Mouse (Mus musculus) embryonic fibroblast, embryonic 13.5 days (primary cell): ENCODE results near the gene Nmu. TPM values are rescaled to one million over a fixed set of nuclear protein-coding genes. Genes with fewer than 3 reads are reported as not detected.

Experiments
- H3K27ac ChIP-seq: 2 replicates; pipeline ENCODE4 v1.5.1; 2012; ENCODE audit warnings: low read length, control low read depth, inconsistent platforms; ENCODE audit not compliant: insufficient read depth
- H3K4me1 ChIP-seq: 2 replicates; pipeline ENCODE4 v1.6.1; 2011; ENCODE audit warnings: low read length; ENCODE audit not compliant: control insufficient read depth, insufficient read depth
- H3K4me3 ChIP-seq: 2 replicates; pipeline ENCODE4 v1.5.1; 2011; ENCODE audit warnings: mild to moderate bottlenecking, control low read depth, low read length; ENCODE audit not compliant: insufficient read depth
- CTCF ChIP-seq: IDR thresholded peaks from 2 replicates; pipeline ENCODE4 v1.5.1; 2011; ENCODE audit warnings: mild to moderate bottlenecking, control low read depth, low read length, moderate library complexity, borderline replicate concordance; ENCODE audit not compliant: insufficient read depth
- POLR2A ChIP-seq: IDR thresholded peaks from 2 replicates; pipeline ENCODE4 v1.6.1; 2011; ENCODE audit warnings: low read depth, mild to moderate bottlenecking, control low read depth, low read length, moderate library complexity
- polyA plus RNA-seq: library from polyadenylated mRNA; stranded (reverse); fragments of >200 nt; gene quantifications from 2 replicates; pipeline ENCODE4 v1.2.4, GENCODE M21; 2011; ENCODE audit warnings: low read depth; ENCODE audit not compliant: missing spikeins, insufficient read length

Gene Nmu
- polyA plus RNA-seq, 1 experiment, result not detected

GRCm38 (mm10) chr5:76321249-76322196, 42.1 kb downstream of the Nmu start:
- no peak overlapping the region for H3K27ac ChIP-seq
- H3K4me1 ChIP-seq, result no peaks in the 10 kb centered on the region
- TF ChIP-seq CTCF (no peak), POLR2A (no peak)
- H3K4me3 ChIP-seq, result no peak overlapping the region

GRCm38 (mm10) chr5:76308206-76308605, 55.4 kb downstream of the Nmu start:
- Histone ChIP-seq H3K4me1 (no peaks in the 10 kb centered on the region), H3K4me3 (no peak overlapping the region), H3K27ac (no peak overlapping the region)
- TF ChIP-seq CTCF (no peak), POLR2A (no peak)

GRCm38 (mm10) chr5:76306261-76306660, 57.3 kb downstream of the Nmu start:
- no peak overlapping the region for H3K4me3 ChIP-seq
- no peak overlapping the region for H3K27ac ChIP-seq
- no peaks in the 10 kb centered on the region for H3K4me1 ChIP-seq
- no peak for TF ChIP-seq POLR2A
- TF ChIP-seq CTCF, result no peak

GRCm38 (mm10) chr5:76305616-76306015, 58.0 kb downstream of the Nmu start:
- Histone ChIP-seq H3K27ac (no peak overlapping the region), H3K4me3 (peak overlapping the region; percentile 31), H3K4me1 (no peaks in the 10 kb centered on the region)
- TF ChIP-seq CTCF (no peak), POLR2A (peak; percentile 39; the same call in 1 of the 2 replicates)

- H3K4me1 ChIP-seq, result no peaks in the 10 kb centered on the region
- H3K27ac ChIP-seq, result peak within 1 kb of the TSS; percentile 94
- TF ChIP-seq POLR2A, result peak; percentile 62
- no peak for TF ChIP-seq CTCF
- peak within 1 kb of the TSS; percentile 78 for H3K4me3 ChIP-seq
These were observed 58.9 kb downstream of the Nmu start, which contains the start of gene Clock for GRCm38 (mm10) chr5:76304452-76305341. Gene Clock (minus strand): TSS chr5:76304792.

- H3K4me3 ChIP-seq, result peak overlapping the region; percentile 78
- H3K4me1 ChIP-seq, result no peaks in the 10 kb centered on the region
- no peak for TF ChIP-seq POLR2A
- peak overlapping the region; percentile 94 for H3K27ac ChIP-seq
These were observed 59.7 kb downstream of the Nmu start for GRCm38 (mm10) chr5:76303745-76304451.

- Histone ChIP-seq H3K4me1 (no peaks in the 10 kb centered on the region), H3K27ac (peak overlapping the region; percentile 16; the same call in 1 of the 2 replicates), H3K4me3 (peak overlapping the region; percentile 78)
- TF ChIP-seq POLR2A (no peak), CTCF (no peak)
These were observed 60.2 kb downstream of the Nmu start for GRCm38 (mm10) chr5:76303379-76303744.

- no peak for TF ChIP-seq CTCF
- no peak for TF ChIP-seq POLR2A
- Histone ChIP-seq H3K27ac (no peak overlapping the region), H3K4me3 (no peak overlapping the region), H3K4me1 (peaks cover 1% of the 10 kb centered on the region; the same call in 1 of the 2 replicates)
These were observed 61.6 kb downstream of the Nmu start for GRCm38 (mm10) chr5:76302009-76302408.

- H3K4me3 ChIP-seq, result no peak overlapping the region
- H3K27ac ChIP-seq, result no peak overlapping the region
- no peaks in the 10 kb centered on the region for H3K4me1 ChIP-seq
- no peak for TF ChIP-seq CTCF
- TF ChIP-seq POLR2A, result no peak
These were observed 74.3 kb downstream of the Nmu start for GRCm38 (mm10) chr5:76289234-76289691.
